Comparison of ENCODE assay signal across 8 mouse cellular contexts in genomic region chr7:132312396-132312795, GRCm38 (mm10). TPM values are rescaled to one million over a fixed set of nuclear protein-coding genes. Genes with fewer than 3 reads are reported as not detected.
DNase-seq lines count a peak whose midpoint lies in the region; ATAC-seq lines count a peak whose summit lies in the region.
"Had no signal": no experiment of that assay in that cellular context is flagged by ENCODE, and none has a peak within 500 bp of the region (broad histone marks: within the 10 kb centered on the region; RNA-seq: fewer than 3 reads in every experiment).

No protein-coding gene starts in this region.

- peak; percentile 21 for ATAC-seq in granulocyte monocyte progenitor cell, adult 5-6 weeks (replicated peaks; ENCODE audit: poor library complexity, severe bottlenecking)
- no peak for ATAC-seq in erythroblast, adult 5-6 weeks (replicated peaks; ENCODE audit: low FRiP score, poor library complexity, severe bottlenecking)

- peak; percentile 38 to 47 for DNase-seq in layer of hippocampus, adult 8-10 months (ENCODE audit: low spot score in 2 of 2)
- DNase-seq in layer of hippocampus, adult 9-10 months (ENCODE audit: low spot score), result no peak
- DNase-seq in cerebellum, adult 9-11 months, result peak; percentile 71
- peak; percentile 25 for DNase-seq in right cerebral cortex, postnatal 14 days
- DNase-seq in testis, postnatal 10 days (ENCODE audit: low spot score), result no peak
- DNase-seq: heart, postnatal 10 days had no signal

RNA-seq across cellular contexts. Expression of gene Chst15, which starts 4.6 kb away (rescaled TPM):
- total RNA-seq in layer of hippocampus, adult 8-10 months (2022), result 10 to 100 TPM; 43.0 to 51.0 (median 47.8) TPM
- 10.1 and 22.1 TPM in 2 replicates for total RNA-seq in granulocyte monocyte progenitor cell, adult 5-6 weeks (2014; fragmentation: Nextera tagmentation)
- 4.6 and 6.1 TPM in 2 replicates for total RNA-seq in granulocyte monocyte progenitor cell, adult 5-6 weeks (2017)
- total RNA-seq in erythroblast, adult 5-6 weeks (2015; ENCODE audit: low replicate concordance), result 3.6 and 4.8 TPM in 2 replicates
- total RNA-seq in erythroblast, adult 5-6 weeks (2017; ENCODE audit: low replicate concordance), result 3.6 and 6.7 TPM in 2 replicates

Comparison
In these comparisons a context has a peak if more than half of its experiments do, and no peak if none do; other contexts are left out.
1. DNase-seq: peak in layer of hippocampus, adult 8-10 months (2 of 2), cerebellum, adult 9-11 months (single experiment) and right cerebral cortex, postnatal 14 days (single experiment); none in layer of hippocampus, adult 9-10 months (single experiment) and testis, postnatal 10 days (single experiment).